Mouse (Mus musculus): Measurements from ENCODE around the gene Il18rap. TPM values are rescaled to one million over a fixed set of nuclear protein-coding genes. Genes with fewer than 3 reads are reported as not detected.

The Il18rap gene
- total and polyA plus RNA-seq, 3 experiments = 1.1 to 3.0 (median 2.5) TPM

GRCm38 (mm10) chr1:40537577-40537976 is 22.4 kb downstream of the Il18rap start:
- TF ChIP-seq ZMIZ1 (IDR thresholded peaks at IDR 0.05; ENCODE audit: low read depth, low read length) = no peak
- TF ChIP-seq KAT2A (IDR thresholded peaks at IDR 0.05; ENCODE audit: insufficient replicate concordance, low read length) = no peak
- TF ChIP-seq CTCF (conservative IDR thresholded peaks at IDR 0.05 in 1 of 2, IDR thresholded peaks at IDR 0.05 in 1 of 2; ENCODE audit: low read depth in 2 of 2, low read length in 2 of 2) = peak in 1 of 2 experiments; percentile 24; a peak in 2 of 4 replicates
- TF ChIP-seq RCOR1 (conservative IDR thresholded peaks at IDR 0.05; ENCODE audit: low read depth, low read length) = no peak
- no peak for TF ChIP-seq GABPA (IDR thresholded peaks at IDR 0.05; ENCODE audit: insufficient replicate concordance, low read depth, low read length)
- no peak for TF ChIP-seq ZC3H11A (IDR thresholded peaks at IDR 0.05; ENCODE audit: low read depth, low read length)
- no peak for TF ChIP-seq POLR2AphosphoS2 (IDR thresholded peaks at IDR 0.05; ENCODE audit: low read depth, low read length)
- dilution Hi-C loops (cut with MboI; ENCODE audit: extremely low pct_ligation_motif_present, extremely low pct_unique_long_range_greater_than_20kb, low sequenced_read_pairs) (no loop called here), in situ Hi-C loops (cut with MboI; ENCODE audit: low pct_ligation_motif_present, low pct_unique_long_range_greater_than_20kb, low sequenced_read_pairs) (loop anchor here (5.0 to 25.0 kb wide), 3 partner anchors 155 to 525 kb away; no protein-coding TSS in a partner anchor)
- Histone ChIP-seq H3K4me1 (ENCODE audit: control insufficient read depth in 1 of 2, insufficient read depth in 2 of 2) (peaks cover 0 to 3% of the 10 kb centered on the region in 2 experiments; a peak in 2 of 4 replicates), H3K4me2 (ENCODE audit: insufficient read depth, low read depth, poor library complexity, severe bottlenecking) (no peak overlapping the region), H3K79me2 (replicated peaks; ENCODE audit: control insufficient read depth, extremely low read depth, insufficient read depth, poor library complexity, severe bottlenecking) (no peaks in the 10 kb centered on the region), H3K9me3 (replicated peaks; ENCODE audit: low read length) (no peaks in the 10 kb centered on the region), H3K9ac (ENCODE audit: insufficient read depth, low read depth) (no peak overlapping the region), H3K4me3 (replicated peaks in 1 of 3; ENCODE audit: low read depth in 2 of 3, low read length in 2 of 3, poor library complexity in 1 of 3) (no peak overlapping the region), H3K27me3 (replicated peaks) (no peaks in the 10 kb centered on the region), H3K27ac (ENCODE audit: insufficient read depth, low read depth) (no peak overlapping the region), H3K36me3 (replicated peaks in 1 of 2; ENCODE audit: control insufficient read depth in 1 of 2, insufficient read depth in 1 of 2, low read length in 1 of 2) (peaks cover 0 to 23% of the 10 kb centered on the region in 2 experiments)
- no peak for DNase-seq (ENCODE audit: extremely low read depth)

GRCm38 (mm10) chr1:40544650-40545049 is 29.5 kb downstream of the Il18rap start:
- Histone ChIP-seq H3K4me1 (ENCODE audit: control insufficient read depth in 1 of 2, insufficient read depth in 2 of 2) (peaks cover 0 to 13% of the 10 kb centered on the region in 2 experiments; a peak in 2 of 4 replicates), H3K27me3 (replicated peaks) (no peaks in the 10 kb centered on the region), H3K27ac (ENCODE audit: insufficient read depth, low read depth) (no peak overlapping the region), H3K4me2 (ENCODE audit: insufficient read depth, low read depth, poor library complexity, severe bottlenecking) (no peak overlapping the region; the same call in 1 of the 2 replicates), H3K9me3 (replicated peaks; ENCODE audit: low read length) (no peaks in the 10 kb centered on the region), H3K9ac (ENCODE audit: insufficient read depth, low read depth) (no peak overlapping the region), H3K79me2 (replicated peaks; ENCODE audit: control insufficient read depth, extremely low read depth, insufficient read depth, poor library complexity, severe bottlenecking) (no peaks in the 10 kb centered on the region), H3K36me3 (replicated peaks in 1 of 2; ENCODE audit: control insufficient read depth in 1 of 2, insufficient read depth in 1 of 2, low read length in 1 of 2) (peaks cover 0 to 50% of the 10 kb centered on the region in 2 experiments), H3K4me3 (replicated peaks in 1 of 3; ENCODE audit: low read depth in 2 of 3, low read length in 2 of 3, poor library complexity in 1 of 3) (no peak overlapping the region)
- dilution Hi-C loops (cut with MboI; ENCODE audit: extremely low pct_ligation_motif_present, extremely low pct_unique_long_range_greater_than_20kb, low sequenced_read_pairs) (no loop called here), in situ Hi-C loops (cut with MboI; ENCODE audit: low pct_ligation_motif_present, low pct_unique_long_range_greater_than_20kb, low sequenced_read_pairs) (loop anchor here (25.0 kb wide), 2 partner anchors 432 to 532 kb away; no protein-coding TSS in a partner anchor)
- peak; percentile 67 for DNase-seq (ENCODE audit: extremely low read depth)
- TF ChIP-seq ZMIZ1 (IDR thresholded peaks at IDR 0.05; ENCODE audit: low read depth, low read length) = no peak
- peak; percentile 48 for TF ChIP-seq ZC3H11A (IDR thresholded peaks at IDR 0.05; ENCODE audit: low read depth, low read length)
- no peak for TF ChIP-seq KAT2A (IDR thresholded peaks at IDR 0.05; ENCODE audit: insufficient replicate concordance, low read length)
- TF ChIP-seq USF1 (IDR thresholded peaks at IDR 0.05; ENCODE audit: low read depth, low read length) = no peak
- TF ChIP-seq ELF1 (IDR thresholded peaks at IDR 0.05; ENCODE audit: low read depth, low read length) = no peak
- TF ChIP-seq UBTF (IDR thresholded peaks at IDR 0.05; ENCODE audit: low read depth, low read length) = no peak
- TF ChIP-seq IRF4 (IDR thresholded peaks at IDR 0.05; ENCODE audit: low read depth, low read length) = no peak
- no peak for TF ChIP-seq CHD1 (IDR thresholded peaks at IDR 0.05; ENCODE audit: low read depth, low read length)
- TF ChIP-seq MAX (IDR thresholded peaks at IDR 0.05; ENCODE audit: low read length) = no peak
- TF ChIP-seq POLR2AphosphoS2 (IDR thresholded peaks at IDR 0.05; ENCODE audit: low read depth, low read length) = no peak
- TF ChIP-seq RCOR1 (conservative IDR thresholded peaks at IDR 0.05; ENCODE audit: low read depth, low read length) = no peak
- no peak for TF ChIP-seq NRF1 (IDR thresholded peaks at IDR 0.05; ENCODE audit: low read depth, low read length)
- peak; percentile 89 for TF ChIP-seq RAD21 (IDR thresholded peaks at IDR 0.05; ENCODE audit: low read depth, low read length)
- no peak for TF ChIP-seq ETS1 (conservative IDR thresholded peaks at IDR 0.05; ENCODE audit: low read depth, low read length)
- TF ChIP-seq TCF12 (IDR thresholded peaks at IDR 0.05; ENCODE audit: low read depth, low read length) = no peak
- TF ChIP-seq MEF2A (IDR thresholded peaks at IDR 0.05; ENCODE audit: borderline replicate concordance, low read depth, low read length) = no peak
- TF ChIP-seq MAFK (IDR thresholded peaks at IDR 0.05; ENCODE audit: insufficient replicate concordance, low read length) = no peak
- TF ChIP-seq HCFC1 (IDR thresholded peaks at IDR 0.05; ENCODE audit: low read depth, low read length) = no peak
- no peak for TF ChIP-seq USF2 (conservative IDR thresholded peaks at IDR 0.05; ENCODE audit: low read depth, low read length)
- peak; percentile 36 to 85; a peak in 3 of 4 replicates for TF ChIP-seq CTCF (conservative IDR thresholded peaks at IDR 0.05 in 1 of 2, IDR thresholded peaks at IDR 0.05 in 1 of 2; ENCODE audit: low read depth in 2 of 2, low read length in 2 of 2)
- TF ChIP-seq JUN (IDR thresholded peaks at IDR 0.05; ENCODE audit: insufficient read depth, low read depth, low read length) = no peak
- no peak for TF ChIP-seq ZNF384 (IDR thresholded peaks at IDR 0.05; ENCODE audit: low read depth, low read length)
- TF ChIP-seq JUND (conservative IDR thresholded peaks at IDR 0.05; ENCODE audit: low read depth, low read length) = no peak
- no peak for TF ChIP-seq BHLHE40 (IDR thresholded peaks at IDR 0.05; ENCODE audit: low read depth, low read length)
- TF ChIP-seq E2F4 (IDR thresholded peaks at IDR 0.05; ENCODE audit: insufficient replicate concordance, low read depth, low read length) = no peak
- TF ChIP-seq SIN3A (IDR thresholded peaks at IDR 0.05; ENCODE audit: low read length) = no peak
- no peak for TF ChIP-seq CHD2 (IDR thresholded peaks at IDR 0.05; ENCODE audit: low read length)
- no peak for TF ChIP-seq MYC (IDR thresholded peaks at IDR 0.05; ENCODE audit: low read depth, low read length)
- TF ChIP-seq ZKSCAN1 (IDR thresholded peaks at IDR 0.05; ENCODE audit: borderline replicate concordance, low read depth, low read length) = no peak
- peak; percentile 81 for TF ChIP-seq SMC3 (IDR thresholded peaks at IDR 0.05; ENCODE audit: low read depth, low read length)
